Mouse (Mus musculus) megakaryocyte, embryonic 14.5 days (primary cell): ENCODE results near the gene Eif2b4.

Source experiments
- FLI1 ChIP-seq: IDR thresholded peaks from 2 replicates; pipeline ENCODE4 v1.6.1; 2012; ENCODE audit warnings: low read length, inconsistent platforms, mixed read lengths
- GATA1 ChIP-seq: IDR thresholded peaks from 3 replicates; pipeline ENCODE4 v1.6.1; 2012; ENCODE audit warnings: mixed read lengths, low read length, inconsistent platforms, borderline replicate concordance

DNA sequence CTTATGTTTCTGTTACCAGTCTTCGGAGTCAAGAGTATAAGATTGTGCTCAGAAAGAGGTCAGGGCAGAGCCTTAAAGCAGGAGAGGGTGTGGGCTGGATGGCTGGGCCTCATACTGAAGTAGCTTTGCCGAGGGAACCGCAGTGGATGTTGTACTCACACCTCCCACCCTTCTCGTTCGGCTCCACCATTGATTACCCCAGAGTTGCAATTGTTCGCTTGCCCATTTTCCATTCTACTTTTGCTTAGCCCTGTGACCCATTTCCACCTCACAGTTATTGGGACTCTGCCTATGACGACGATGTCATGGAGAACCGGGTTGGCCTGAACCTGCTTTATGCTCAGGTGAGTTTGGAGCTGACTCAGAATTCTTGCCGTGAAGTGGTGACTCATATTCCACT is 3.0 kb upstream of the Eif2b4 start:
- no peak for TF ChIP-seq GATA1
- TF ChIP-seq FLI1, result no peak
